Mouse (Mus musculus): ENCODE measurements around the gene Plekhm3. TPM values are rescaled to one million over a fixed set of nuclear protein-coding genes. Genes with fewer than 3 reads are reported as not detected.

Plekhm3 gene
- polyA plus RNA-seq, 1 experiment from 2014 or later: 9.4 TPM

- H3K9ac ChIP-seq (ENCODE audit: low read depth, low read length): no peak overlapping the region
- 88% methylated on average over 2 of the region's 2 CpGs for WGBS
- no peaks in the 10 kb centered on the region for H3K36me3 ChIP-seq (ENCODE audit: control insufficient read depth, insufficient read depth, low read length)
- H3K4me3 ChIP-seq (ENCODE audit: low read length): no peak overlapping the region
- no peaks in the 10 kb centered on the region for H3K4me1 ChIP-seq (ENCODE audit: control insufficient read depth, insufficient read depth, low read depth, low read length)
- H3K27ac ChIP-seq (ENCODE audit: low read depth, low read length): no peak overlapping the region
- H3K27me3 ChIP-seq (replicated peaks; ENCODE audit: control insufficient read depth, insufficient read depth, low read length): no peaks in the 10 kb centered on the region
- no peaks in the 10 kb centered on the region for H3K9me3 ChIP-seq (ENCODE audit: control insufficient read depth, low read length)
- no peak for ATAC-seq
- no peak overlapping the region for H3K4me2 ChIP-seq (ENCODE audit: low read length)
Measured at GRCm38 (mm10) chr1:64897485-64897884, 59.1 kb downstream of the Plekhm3 start.

- no peak overlapping the region for H3K9ac ChIP-seq (ENCODE audit: low read depth, low read length)
- no peak overlapping the region for H3K4me3 ChIP-seq (ENCODE audit: low read length)
- H3K27ac ChIP-seq (ENCODE audit: low read depth, low read length): no peak overlapping the region
- WGBS: 86% methylated on average over 7 of the region's 7 CpGs
- no peaks in the 10 kb centered on the region for H3K36me3 ChIP-seq (ENCODE audit: control insufficient read depth, insufficient read depth, low read length)
- no peaks in the 10 kb centered on the region for H3K4me1 ChIP-seq (ENCODE audit: control insufficient read depth, insufficient read depth, low read depth, low read length)
- ATAC-seq: no peak
- no peak overlapping the region for H3K4me2 ChIP-seq (ENCODE audit: low read length)
- H3K27me3 ChIP-seq (replicated peaks; ENCODE audit: control insufficient read depth, insufficient read depth, low read length): no peaks in the 10 kb centered on the region
- no peaks in the 10 kb centered on the region for H3K9me3 ChIP-seq (ENCODE audit: control insufficient read depth, low read length)
Measured at GRCm38 (mm10) chr1:64893806-64894205, 62.8 kb downstream of the Plekhm3 start.

- no peaks in the 10 kb centered on the region for H3K9me3 ChIP-seq (ENCODE audit: control insufficient read depth, low read length)
- no peaks in the 10 kb centered on the region for H3K4me1 ChIP-seq (ENCODE audit: control insufficient read depth, insufficient read depth, low read depth, low read length)
- H3K36me3 ChIP-seq (ENCODE audit: control insufficient read depth, insufficient read depth, low read length): no peaks in the 10 kb centered on the region
- no peak overlapping the region for H3K4me2 ChIP-seq (ENCODE audit: low read length)
- H3K9ac ChIP-seq (ENCODE audit: low read depth, low read length): no peak overlapping the region
- ATAC-seq: no peak
- no peaks in the 10 kb centered on the region for H3K27me3 ChIP-seq (replicated peaks; ENCODE audit: control insufficient read depth, insufficient read depth, low read length)
- H3K4me3 ChIP-seq (ENCODE audit: low read length): no peak overlapping the region
- no peak overlapping the region for H3K27ac ChIP-seq (ENCODE audit: low read depth, low read length)
- 52% methylated on average over 4 of the region's 4 CpGs for WGBS
Measured at GRCm38 (mm10) chr1:64891332-64891731, 65.3 kb downstream of the Plekhm3 start.

GRCm38 (mm10) chr1:64887502-64888203 lies 69.0 kb downstream of the Plekhm3 start:
- Histone ChIP-seq H3K36me3 (ENCODE audit: control insufficient read depth, insufficient read depth, low read length) (no peaks in the 10 kb centered on the region), H3K4me2 (ENCODE audit: low read length) (no peak overlapping the region), H3K4me3 (ENCODE audit: low read length) (no peak overlapping the region), H3K9ac (ENCODE audit: low read depth, low read length) (no peak overlapping the region), H3K4me1 (ENCODE audit: control insufficient read depth, insufficient read depth, low read depth, low read length) (no peaks in the 10 kb centered on the region), H3K9me3 (ENCODE audit: control insufficient read depth, low read length) (no peaks in the 10 kb centered on the region), H3K27ac (ENCODE audit: low read depth, low read length) (no peak overlapping the region), H3K27me3 (replicated peaks; ENCODE audit: control insufficient read depth, insufficient read depth, low read length) (no peaks in the 10 kb centered on the region)
- no peak for ATAC-seq
- WGBS: 92% methylated on average over 2 of the region's 2 CpGs

GRCm38 (mm10) chr1:64886718-64887117 lies 69.9 kb downstream of the Plekhm3 start:
- Histone ChIP-seq H3K9ac (ENCODE audit: low read depth, low read length) (no peak overlapping the region), H3K36me3 (ENCODE audit: control insufficient read depth, insufficient read depth, low read length) (no peaks in the 10 kb centered on the region), H3K4me3 (ENCODE audit: low read length) (no peak overlapping the region), H3K27ac (ENCODE audit: low read depth, low read length) (no peak overlapping the region), H3K9me3 (ENCODE audit: control insufficient read depth, low read length) (no peaks in the 10 kb centered on the region), H3K27me3 (replicated peaks; ENCODE audit: control insufficient read depth, insufficient read depth, low read length) (no peaks in the 10 kb centered on the region), H3K4me1 (ENCODE audit: control insufficient read depth, insufficient read depth, low read depth, low read length) (no peaks in the 10 kb centered on the region), H3K4me2 (ENCODE audit: low read length) (no peak overlapping the region)
- no peak for ATAC-seq
- 95% methylated on average over 6 of the region's 6 CpGs for WGBS

GRCm38 (mm10) chr1:64885328-64885727 lies 71.3 kb downstream of the Plekhm3 start:
- Histone ChIP-seq H3K27ac (ENCODE audit: low read depth, low read length) (no peak overlapping the region), H3K4me1 (ENCODE audit: control insufficient read depth, insufficient read depth, low read depth, low read length) (no peaks in the 10 kb centered on the region), H3K36me3 (ENCODE audit: control insufficient read depth, insufficient read depth, low read length) (no peaks in the 10 kb centered on the region), H3K9ac (ENCODE audit: low read depth, low read length) (no peak overlapping the region), H3K9me3 (ENCODE audit: control insufficient read depth, low read length) (no peaks in the 10 kb centered on the region), H3K27me3 (replicated peaks; ENCODE audit: control insufficient read depth, insufficient read depth, low read length) (no peaks in the 10 kb centered on the region), H3K4me2 (ENCODE audit: low read length) (no peak overlapping the region), H3K4me3 (ENCODE audit: low read length) (no peak overlapping the region)
- 71% methylated on average over 3 of the region's 3 CpGs for WGBS
- ATAC-seq: no peak

- no peak overlapping the region for H3K4me2 ChIP-seq (ENCODE audit: low read length)
- H3K27me3 ChIP-seq (replicated peaks; ENCODE audit: control insufficient read depth, insufficient read depth, low read length): no peaks in the 10 kb centered on the region
- no peak for ATAC-seq
- 54% methylated on average over 6 of the region's 6 CpGs for WGBS
- no peaks in the 10 kb centered on the region for H3K36me3 ChIP-seq (ENCODE audit: control insufficient read depth, insufficient read depth, low read length)
- no peak overlapping the region for H3K27ac ChIP-seq (ENCODE audit: low read depth, low read length)
- no peak overlapping the region for H3K4me3 ChIP-seq (ENCODE audit: low read length)
- H3K4me1 ChIP-seq (ENCODE audit: control insufficient read depth, insufficient read depth, low read depth, low read length): no peaks in the 10 kb centered on the region
- no peaks in the 10 kb centered on the region for H3K9me3 ChIP-seq (ENCODE audit: control insufficient read depth, low read length)
- no peak overlapping the region for H3K9ac ChIP-seq (ENCODE audit: low read depth, low read length)
Measured at GRCm38 (mm10) chr1:64884007-64884406, 72.6 kb downstream of the Plekhm3 start.

GRCm38 (mm10) chr1:64880613-64881012 lies 76.0 kb downstream of the Plekhm3 start:
- 82% methylated on average over 3 of the region's 3 CpGs for WGBS
- Histone ChIP-seq H3K9ac (ENCODE audit: low read depth, low read length) (no peak overlapping the region), H3K4me1 (ENCODE audit: control insufficient read depth, insufficient read depth, low read depth, low read length) (no peaks in the 10 kb centered on the region), H3K36me3 (ENCODE audit: control insufficient read depth, insufficient read depth, low read length) (no peaks in the 10 kb centered on the region), H3K4me2 (ENCODE audit: low read length) (no peak overlapping the region), H3K9me3 (ENCODE audit: control insufficient read depth, low read length) (no peaks in the 10 kb centered on the region), H3K4me3 (ENCODE audit: low read length) (no peak overlapping the region), H3K27ac (ENCODE audit: low read depth, low read length) (no peak overlapping the region), H3K27me3 (replicated peaks; ENCODE audit: control insufficient read depth, insufficient read depth, low read length) (no peaks in the 10 kb centered on the region)
- no peak for ATAC-seq

GRCm38 (mm10) chr1:64878795-64879240 lies 77.8 kb downstream of the Plekhm3 start:
- Histone ChIP-seq H3K4me1 (ENCODE audit: control insufficient read depth, insufficient read depth, low read depth, low read length) (no peaks in the 10 kb centered on the region), H3K27ac (ENCODE audit: low read depth, low read length) (no peak overlapping the region), H3K9me3 (ENCODE audit: control insufficient read depth, low read length) (no peaks in the 10 kb centered on the region), H3K9ac (ENCODE audit: low read depth, low read length) (no peak overlapping the region), H3K27me3 (replicated peaks; ENCODE audit: control insufficient read depth, insufficient read depth, low read length) (no peaks in the 10 kb centered on the region), H3K4me3 (ENCODE audit: low read length) (no peak overlapping the region), H3K36me3 (ENCODE audit: control insufficient read depth, insufficient read depth, low read length) (no peaks in the 10 kb centered on the region), H3K4me2 (ENCODE audit: low read length) (no peak overlapping the region)
- ATAC-seq: no peak
- 66% methylated on average over 12 of the region's 12 CpGs for WGBS

All from hindbrain, embryonic 16.5 days (tissue).